Mouse (Mus musculus) heart, adult 2 months (tissue): ENCODE measurements around the gene Slc4a4. TPM values are rescaled to one million over a fixed set of nuclear protein-coding genes. Genes with fewer than 3 reads are reported as not detected.
"Not testable (repeated sequence)": the region's sequence is repeated elsewhere in the genome, so short reads cannot be mapped to it uniquely, and the experiment has no call there.

Experiments used
- DNase-seq, 2 experiments: peaks; one replicate each; pipeline ENCODE4 v3.0.0; 2021
- H3K27ac ChIP-seq: fragments of 200-600 bp; 2 replicates; pipeline ENCODE4 v1.8.1; 2022
- H3K27me3 ChIP-seq: fragments of 200-500 bp; 2 replicates; pipeline ENCODE4 v1.6.1; 2012; ENCODE audit warnings: mild to moderate bottlenecking, low read length, inconsistent platforms, mixed read lengths; ENCODE audit not compliant: control insufficient read depth, insufficient read depth
- H3K36me3 ChIP-seq: fragments of 200-500 bp; 2 replicates; pipeline ENCODE4 v1.6.1; 2012; ENCODE audit warnings: low read length, inconsistent platforms; ENCODE audit not compliant: control insufficient read depth, insufficient read depth
- H3K4me1 ChIP-seq: fragments of 200-500 bp; 2 replicates; pipeline ENCODE4 v1.6.1; 2011; ENCODE audit warnings: low read length; ENCODE audit not compliant: control insufficient read depth, insufficient read depth
- H3K4me3 ChIP-seq: fragments of 200-600 bp; 2 replicates; pipeline ENCODE4 v1.8.1; 2022
- H3K79me2 ChIP-seq: fragments of 200-500 bp; replicated peaks from 2 replicates; pipeline ENCODE4 v1.6.1; 2012; ENCODE audit warnings: mild to moderate bottlenecking, inconsistent platforms, low read length, moderate library complexity, mixed read lengths; ENCODE audit not compliant: control insufficient read depth, insufficient read depth
- H3K9ac ChIP-seq: fragments of 200-500 bp; 2 replicates; pipeline ENCODE4 v1.6.1; 2012; ENCODE audit warnings: low read depth, mild to moderate bottlenecking, control low read depth, inconsistent platforms, low read length, mixed read lengths
- CTCF ChIP-seq: fragments of 200-600 bp; IDR thresholded peaks from 2 replicates; pipeline ENCODE4 v1.8.1; 2022; ENCODE audit warnings: antibody characterized with exemption, mild to moderate bottlenecking, moderate library complexity
- EP300 ChIP-seq: fragments of 200-500 bp; IDR thresholded peaks from 2 replicates; pipeline ENCODE4 v1.6.1; 2011; ENCODE audit warnings: low read depth, low read length, control low read depth; ENCODE audit not compliant: insufficient read depth
- POLR2A ChIP-seq: fragments of 200-500 bp; IDR thresholded peaks from 2 replicates; pipeline ENCODE4 v1.6.1; 2011; ENCODE audit warnings: mild to moderate bottlenecking, low read depth, low read length, control low read depth; ENCODE audit not compliant: insufficient read depth
- WGBS: fragments of 180-500 bp; shearing (Covaris S2); methylation state at CpG from one replicate; pipeline ENCODE4 v1.1.7; 2018; 5-methylcytosine and 5-hydroxymethylcytosine counted together
- intact Hi-C: fragments of 180-260 bp; cut with DNase I; formaldehyde crosslinking; loops from one replicate; pipeline ENCODE4 v1.15.1; 2025
- polyA plus RNA-seq: library from polyadenylated mRNA; depleted of rRNA; stranded (reverse); fragments of >200 nt; gene quantifications from 2 replicates; pipeline ENCODE4 v1.2.3, GENCODE M21; 2012
- total RNA-seq, 2 experiments: library from RNA; stranded (reverse); gene quantifications; 2 replicates each; pipeline ENCODE4 v1.2.3; 2021

The Slc4a4 gene
- total and polyA plus RNA-seq, 3 experiments: 4.9 to 25.5 (median 19.4) TPM

DNA sequence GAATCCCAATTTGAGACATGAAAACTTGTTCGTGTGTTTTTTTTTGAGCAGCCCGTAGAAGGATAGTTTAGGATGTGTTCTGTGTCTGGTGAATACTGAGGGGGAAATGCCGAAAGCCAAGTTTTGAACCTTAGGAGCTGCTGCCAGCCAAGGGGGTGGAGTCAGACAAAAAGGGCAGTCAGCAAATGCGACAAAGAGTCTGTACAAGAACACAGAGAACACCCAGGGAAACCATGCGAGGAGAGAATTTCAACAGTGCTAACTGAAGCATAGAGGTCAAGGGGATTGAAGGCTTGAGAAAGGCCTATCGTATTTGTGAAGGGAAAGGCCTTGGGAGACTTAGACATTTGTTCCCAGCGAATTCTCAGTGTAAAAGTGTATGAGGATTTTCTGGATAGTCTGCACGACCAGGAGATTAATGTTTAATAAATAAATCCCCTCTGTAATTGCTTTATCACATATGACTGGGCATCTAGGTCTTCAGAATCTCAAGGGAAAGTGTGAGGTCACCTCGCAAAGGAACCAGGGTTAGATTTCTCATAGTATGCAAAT lies 103.7 kb downstream of the Slc4a4 start:
- 75% methylated on average over 9 of the region's 9 CpGs for WGBS
- Histone ChIP-seq H3K27me3 (no peaks in the 10 kb centered on the region), H3K4me3 (no peak overlapping the region), H3K9ac (no peak overlapping the region), H3K36me3 (no peaks in the 10 kb centered on the region), H3K27ac (no peak overlapping the region), H3K79me2 (no peaks in the 10 kb centered on the region), H3K4me1 (no peaks in the 10 kb centered on the region)
- intact Hi-C loops: no loop called here
- no peak for DNase-seq
- TF ChIP-seq POLR2A (no peak), CTCF (no peak), EP300 (no peak)

- H3K79me2 ChIP-seq, H3K36me3 ChIP-seq, H3K4me3 ChIP-seq, H3K27ac ChIP-seq, H3K4me1 ChIP-seq, H3K27me3 ChIP-seq, DNase-seq, H3K9ac ChIP-seq, intact Hi-C loops: not testable (repeated sequence)
- WGBS: 72% methylated on average over 2 of the region's 2 CpGs
Measured at GRCm38 (mm10) chr5:88991309-88991708, 104.7 kb downstream of the Slc4a4 start.

DNA sequence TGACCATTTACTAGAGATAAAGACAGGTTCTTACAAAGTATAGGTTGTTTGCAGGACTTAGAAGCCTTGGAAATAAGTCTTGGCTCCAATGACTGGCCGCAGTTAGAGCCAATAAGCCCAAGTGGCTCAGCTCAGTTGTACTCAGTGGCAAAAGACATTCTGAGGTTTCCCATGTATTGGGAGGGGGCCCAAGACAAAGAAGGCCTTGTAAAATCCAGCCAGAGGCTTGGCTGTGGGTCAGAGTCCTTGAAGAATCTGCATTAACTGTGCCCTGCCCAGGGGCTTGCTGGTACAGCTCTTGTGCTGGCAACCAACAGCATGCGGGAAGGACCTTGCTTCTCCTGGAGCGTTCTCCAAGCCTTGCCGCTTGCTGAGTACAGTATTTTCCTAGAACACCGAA lies 107.9 kb downstream of the Slc4a4 start:
- DNase-seq: no peak
- intact Hi-C loops: no loop called here
- H3K4me1 ChIP-seq: no peaks in the 10 kb centered on the region
- no peaks in the 10 kb centered on the region for H3K36me3 ChIP-seq
- no peaks in the 10 kb centered on the region for H3K27me3 ChIP-seq
- H3K27ac ChIP-seq: no peak overlapping the region
- TF ChIP-seq CTCF: no peak
- no peak for TF ChIP-seq EP300
- no peaks in the 10 kb centered on the region for H3K79me2 ChIP-seq
- H3K4me3 ChIP-seq: no peak overlapping the region
- no peak overlapping the region for H3K9ac ChIP-seq
- WGBS: 82% methylated on average over 5 of the region's 5 CpGs

- 95% methylated on average over 8 of the region's 8 CpGs for WGBS
- intact Hi-C loops: no loop called here
- Histone ChIP-seq H3K27ac (no peak overlapping the region), H3K79me2 (no peaks in the 10 kb centered on the region), H3K9ac (no peak overlapping the region), H3K27me3 (no peaks in the 10 kb centered on the region), H3K4me3 (no peak overlapping the region), H3K36me3 (no peaks in the 10 kb centered on the region), H3K4me1 (no peaks in the 10 kb centered on the region)
- DNase-seq: no peak
- TF ChIP-seq POLR2A (no peak), EP300 (no peak), CTCF (no peak)
Measured at GRCm38 (mm10) chr5:88996246-88996645, 109.6 kb downstream of the Slc4a4 start.

DNA sequence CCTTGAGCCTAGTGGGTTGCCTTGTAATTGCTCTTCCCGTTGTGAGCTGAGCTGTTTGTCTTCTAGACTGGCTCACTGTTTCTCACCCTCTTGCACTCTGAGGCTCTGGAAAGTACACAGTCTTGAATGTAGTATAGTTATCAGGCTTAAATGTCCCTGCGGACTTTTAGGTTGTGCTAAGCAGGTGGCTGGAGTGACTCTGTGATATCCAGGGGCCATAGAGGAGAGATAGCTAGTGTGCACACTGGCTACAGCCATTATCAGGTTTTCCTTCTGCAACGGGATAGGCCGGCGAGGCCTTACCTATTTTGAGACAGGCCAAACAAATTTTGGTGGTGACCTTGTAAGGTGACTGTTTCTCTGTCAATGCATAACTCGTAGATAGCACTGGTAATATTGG lies 110.7 kb downstream of the Slc4a4 start:
- intact Hi-C loops: no loop called here
- Histone ChIP-seq H3K27me3 (no peaks in the 10 kb centered on the region), H3K36me3 (no peaks in the 10 kb centered on the region), H3K79me2 (no peaks in the 10 kb centered on the region), H3K27ac (no peak overlapping the region), H3K4me1 (no peaks in the 10 kb centered on the region), H3K9ac (no peak overlapping the region), H3K4me3 (no peak overlapping the region)
- WGBS: 64% methylated on average over 6 of the region's 6 CpGs
- TF ChIP-seq POLR2A (no peak), EP300 (no peak), CTCF (no peak)
- DNase-seq: no peak

- DNase-seq: no peak
- Histone ChIP-seq H3K36me3 (no peaks in the 10 kb centered on the region), H3K4me1 (no peaks in the 10 kb centered on the region), H3K27ac (no peak overlapping the region), H3K9ac (no peak overlapping the region), H3K4me3 (no peak overlapping the region), H3K79me2 (no peaks in the 10 kb centered on the region), H3K27me3 (no peaks in the 10 kb centered on the region)
- 95% methylated on average over 6 of the region's 6 CpGs for WGBS
- intact Hi-C loops: no loop called here
- TF ChIP-seq CTCF (no peak), EP300 (no peak), POLR2A (no peak)
Measured at GRCm38 (mm10) chr5:88999793-89000192, 113.2 kb downstream of the Slc4a4 start.

DNA sequence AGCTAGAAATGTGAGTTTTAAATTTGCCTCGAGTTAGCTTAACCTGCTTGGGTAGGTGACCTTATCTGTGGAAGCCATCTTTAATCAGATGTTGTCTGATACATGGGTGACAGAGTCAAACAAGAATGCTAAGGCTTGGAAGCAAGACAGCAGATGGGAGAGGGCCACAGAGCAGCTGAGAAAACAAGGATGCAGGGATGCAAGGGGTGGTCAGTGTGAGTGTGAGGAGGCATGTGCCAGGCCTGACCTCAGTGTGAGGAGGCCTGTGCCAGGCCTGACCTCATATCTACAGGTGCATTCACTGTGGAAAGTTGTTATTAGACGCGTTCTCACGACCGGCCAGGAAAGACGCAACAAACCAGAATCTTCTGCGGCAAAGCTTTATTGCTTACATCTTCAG lies 114.0 kb downstream of the Slc4a4 start:
- no peaks in the 10 kb centered on the region for H3K79me2 ChIP-seq
- no peak overlapping the region for H3K4me3 ChIP-seq
- no peak for TF ChIP-seq POLR2A
- TF ChIP-seq CTCF: no peak
- no peak for TF ChIP-seq EP300
- no peak overlapping the region for H3K9ac ChIP-seq
- H3K4me1 ChIP-seq: no peaks in the 10 kb centered on the region
- H3K27ac ChIP-seq: no peak overlapping the region
- WGBS: 94% methylated on average over 7 of the region's 7 CpGs
- no peaks in the 10 kb centered on the region for H3K27me3 ChIP-seq
- no peak for DNase-seq
- H3K36me3 ChIP-seq: no peaks in the 10 kb centered on the region
- intact Hi-C loops: no loop called here
